Mouse (Mus musculus): Measurements from ENCODE around the gene Vsir. TPM values are rescaled to one million over a fixed set of nuclear protein-coding genes. Genes with fewer than 3 reads are reported as not detected.

The Vsir gene
- polyA plus RNA-seq, 1 experiment from 2014 or later, result 10.3 TPM

GRCm38 (mm10) chr10:60361615-60362309, 15.1 kb downstream of the Vsir start:
- peak overlapping the region; percentile 63 for H3K27ac ChIP-seq (ENCODE audit: low read length)
- H3K36me3 ChIP-seq (ENCODE audit: control insufficient read depth, insufficient read depth, low read length), result 0 out of 2 replicates have a peak, but pooled peaks cover 2% of the 10 kb centered on the region
- peak; percentile 24; the same call in 1 of the 2 replicates for ATAC-seq
- WGBS, result 45% methylated on average over 12 of the region's 12 CpGs
- H3K27me3 ChIP-seq (replicated peaks; ENCODE audit: control insufficient read depth, insufficient read depth, low read length), result no peaks in the 10 kb centered on the region; the same call in 1 of the 2 replicates
- no peak overlapping the region for H3K4me3 ChIP-seq (ENCODE audit: low read length)
- H3K4me1 ChIP-seq (ENCODE audit: control insufficient read depth, insufficient read depth, low read length), result peaks cover 20% of the 10 kb centered on the region
- H3K9ac ChIP-seq (ENCODE audit: low read depth, low read length), result peak overlapping the region; percentile 22; the same call in 1 of the 2 replicates
- peak overlapping the region; percentile 3; the same call in 1 of the 2 replicates for H3K4me2 ChIP-seq (ENCODE audit: low read depth, low read length)
- no peaks in the 10 kb centered on the region for H3K9me3 ChIP-seq (ENCODE audit: control insufficient read depth, low read length)

GRCm38 (mm10) chr10:60362310-60362628, 15.6 kb downstream of the Vsir start:
- Histone ChIP-seq H3K9ac (ENCODE audit: low read depth, low read length) (0 out of 2 replicates have a peak overlapping the region, but pooled peaks have one; percentile 22), H3K36me3 (ENCODE audit: control insufficient read depth, insufficient read depth, low read length) (0 out of 2 replicates have a peak, but pooled peaks cover 2% of the 10 kb centered on the region), H3K27ac (ENCODE audit: low read length) (peak overlapping the region; percentile 63), H3K9me3 (ENCODE audit: control insufficient read depth, low read length) (no peaks in the 10 kb centered on the region), H3K27me3 (replicated peaks; ENCODE audit: control insufficient read depth, insufficient read depth, low read length) (no peaks in the 10 kb centered on the region; the same call in 1 of the 2 replicates), H3K4me1 (ENCODE audit: control insufficient read depth, insufficient read depth, low read length) (peaks cover 20% of the 10 kb centered on the region), H3K4me3 (ENCODE audit: low read length) (no peak overlapping the region), H3K4me2 (ENCODE audit: low read depth, low read length) (no peak overlapping the region)
- 38% methylated on average over 2 of the region's 2 CpGs for WGBS
- ATAC-seq, result peak; percentile 70

- no peak overlapping the region for H3K9ac ChIP-seq (ENCODE audit: low read depth, low read length)
- no peak overlapping the region for H3K27ac ChIP-seq (ENCODE audit: low read length)
- no peaks in the 10 kb centered on the region; the same call in 1 of the 2 replicates for H3K27me3 ChIP-seq (replicated peaks; ENCODE audit: control insufficient read depth, insufficient read depth, low read length)
- no peaks in the 10 kb centered on the region for H3K9me3 ChIP-seq (ENCODE audit: control insufficient read depth, low read length)
- 66% methylated on average over 6 of the region's 6 CpGs for WGBS
- ATAC-seq, result no peak
- H3K36me3 ChIP-seq (ENCODE audit: control insufficient read depth, insufficient read depth, low read length), result 0 out of 2 replicates have a peak, but pooled peaks cover 2% of the 10 kb centered on the region
- H3K4me1 ChIP-seq (ENCODE audit: control insufficient read depth, insufficient read depth, low read length), result peaks cover 17% of the 10 kb centered on the region
- no peak overlapping the region for H3K4me3 ChIP-seq (ENCODE audit: low read length)
- no peak overlapping the region for H3K4me2 ChIP-seq (ENCODE audit: low read depth, low read length)
Observed at GRCm38 (mm10) chr10:60363426-60363825, 16.8 kb downstream of the Vsir start.

- WGBS, result 76% methylated on average over 2 of the region's 2 CpGs
- H3K27ac ChIP-seq (ENCODE audit: low read length), result no peak overlapping the region; the same call in 1 of the 2 replicates
Observed at GRCm38 (mm10) chr10:60367145-60367544, 20.5 kb downstream of the Vsir start.

GRCm38 (mm10) chr10:60367904-60368303, 21.3 kb downstream of the Vsir start:
- Histone ChIP-seq H3K27me3 (replicated peaks; ENCODE audit: control insufficient read depth, insufficient read depth, low read length) (no peaks in the 10 kb centered on the region; the same call in 1 of the 2 replicates), H3K4me2 (ENCODE audit: low read depth, low read length) (no peak overlapping the region), H3K9me3 (ENCODE audit: control insufficient read depth, low read length) (no peaks in the 10 kb centered on the region), H3K4me3 (ENCODE audit: low read length) (no peak overlapping the region), H3K9ac (ENCODE audit: low read depth, low read length) (no peak overlapping the region), H3K4me1 (ENCODE audit: control insufficient read depth, insufficient read depth, low read length) (peaks cover 2% of the 10 kb centered on the region; the same call in 1 of the 2 replicates), H3K36me3 (ENCODE audit: control insufficient read depth, insufficient read depth, low read length) (0 out of 2 replicates have a peak, but pooled peaks cover 2% of the 10 kb centered on the region), H3K27ac (ENCODE audit: low read length) (no peak overlapping the region)
- no peak for ATAC-seq
- 72% methylated on average over 4 of the region's 4 CpGs for WGBS

More at GRCm38 (mm10) chr10:60367145-60367544, 20.5 kb downstream of the Vsir start:
- Histone ChIP-seq H3K4me3 (ENCODE audit: low read length) (no peak overlapping the region), H3K4me1 (ENCODE audit: control insufficient read depth, insufficient read depth, low read length) (peaks cover 9% of the 10 kb centered on the region), H3K9ac (ENCODE audit: low read depth, low read length) (no peak overlapping the region), H3K27me3 (replicated peaks; ENCODE audit: control insufficient read depth, insufficient read depth, low read length) (no peaks in the 10 kb centered on the region; the same call in 1 of the 2 replicates), H3K36me3 (ENCODE audit: control insufficient read depth, insufficient read depth, low read length) (0 out of 2 replicates have a peak, but pooled peaks cover 2% of the 10 kb centered on the region), H3K4me2 (ENCODE audit: low read depth, low read length) (no peak overlapping the region), H3K9me3 (ENCODE audit: control insufficient read depth, low read length) (no peaks in the 10 kb centered on the region)
- ATAC-seq, result no peak

- Histone ChIP-seq H3K27ac (ENCODE audit: low read length) (no peak overlapping the region), H3K27me3 (replicated peaks; ENCODE audit: control insufficient read depth, insufficient read depth, low read length) (no peaks in the 10 kb centered on the region; the same call in 1 of the 2 replicates), H3K9me3 (ENCODE audit: control insufficient read depth, low read length) (no peaks in the 10 kb centered on the region), H3K36me3 (ENCODE audit: control insufficient read depth, insufficient read depth, low read length) (0 out of 2 replicates have a peak, but pooled peaks cover 2% of the 10 kb centered on the region), H3K4me1 (ENCODE audit: control insufficient read depth, insufficient read depth, low read length) (peaks cover 7% of the 10 kb centered on the region), H3K4me2 (ENCODE audit: low read depth, low read length) (no peak overlapping the region), H3K9ac (ENCODE audit: low read depth, low read length) (no peak overlapping the region), H3K4me3 (ENCODE audit: low read length) (no peak overlapping the region)
- 83% methylated on average over 6 of the region's 6 CpGs for WGBS
- ATAC-seq, result no peak
Observed at GRCm38 (mm10) chr10:60369405-60369804, 22.8 kb downstream of the Vsir start.

- 0 out of 2 replicates have a peak, but pooled peaks cover 2% of the 10 kb centered on the region for H3K36me3 ChIP-seq (ENCODE audit: control insufficient read depth, insufficient read depth, low read length)
- no peaks in the 10 kb centered on the region; the same call in 1 of the 2 replicates for H3K27me3 ChIP-seq (replicated peaks; ENCODE audit: control insufficient read depth, insufficient read depth, low read length)
- H3K9ac ChIP-seq (ENCODE audit: low read depth, low read length), result no peak overlapping the region
- no peak overlapping the region for H3K27ac ChIP-seq (ENCODE audit: low read length)
- no peak overlapping the region for H3K4me2 ChIP-seq (ENCODE audit: low read depth, low read length)
- ATAC-seq, result no peak
- peaks cover 7% of the 10 kb centered on the region for H3K4me1 ChIP-seq (ENCODE audit: control insufficient read depth, insufficient read depth, low read length)
- no peaks in the 10 kb centered on the region for H3K9me3 ChIP-seq (ENCODE audit: control insufficient read depth, low read length)
- 68% methylated on average over 2 of the region's 2 CpGs for WGBS
- no peak overlapping the region for H3K4me3 ChIP-seq (ENCODE audit: low read length)
Observed at GRCm38 (mm10) chr10:60370098-60370497, 23.4 kb downstream of the Vsir start.

- H3K36me3 ChIP-seq (ENCODE audit: control insufficient read depth, insufficient read depth, low read length), result 0 out of 2 replicates have a peak, but pooled peaks cover 2% of the 10 kb centered on the region
- no peak overlapping the region for H3K27ac ChIP-seq (ENCODE audit: low read length)
- ATAC-seq, result no peak
- 72% methylated on average over 5 of the region's 5 CpGs for WGBS
- no peak overlapping the region for H3K9ac ChIP-seq (ENCODE audit: low read depth, low read length)
- H3K4me1 ChIP-seq (ENCODE audit: control insufficient read depth, insufficient read depth, low read length), result peaks cover 7% of the 10 kb centered on the region
- H3K9me3 ChIP-seq (ENCODE audit: control insufficient read depth, low read length), result no peaks in the 10 kb centered on the region
- no peaks in the 10 kb centered on the region for H3K27me3 ChIP-seq (replicated peaks; ENCODE audit: control insufficient read depth, insufficient read depth, low read length)
- no peak overlapping the region for H3K4me3 ChIP-seq (ENCODE audit: low read length)
- H3K4me2 ChIP-seq (ENCODE audit: low read depth, low read length), result no peak overlapping the region
Observed at GRCm38 (mm10) chr10:60370601-60371061, 24.0 kb downstream of the Vsir start.

- Histone ChIP-seq H3K9me3 (ENCODE audit: control insufficient read depth, low read length) (no peaks in the 10 kb centered on the region), H3K27me3 (replicated peaks; ENCODE audit: control insufficient read depth, insufficient read depth, low read length) (no peaks in the 10 kb centered on the region), H3K4me3 (ENCODE audit: low read length) (no peak overlapping the region), H3K4me1 (ENCODE audit: control insufficient read depth, insufficient read depth, low read length) (peaks cover 7% of the 10 kb centered on the region), H3K9ac (ENCODE audit: low read depth, low read length) (no peak overlapping the region), H3K27ac (ENCODE audit: low read length) (0 out of 2 replicates have a peak overlapping the region, but pooled peaks have one; percentile 37), H3K4me2 (ENCODE audit: low read depth, low read length) (no peak overlapping the region), H3K36me3 (ENCODE audit: control insufficient read depth, insufficient read depth, low read length) (0 out of 2 replicates have a peak, but pooled peaks cover 2% of the 10 kb centered on the region)
- ATAC-seq, result no peak
- 71% methylated on average over 5 of the region's 5 CpGs for whole genome bisulfite sequencing
Observed at GRCm38 (mm10) chr10:60371596-60372386, 25.1 kb downstream of the Vsir start.

All from intestine, embryonic 16.5 days (tissue).